Mouse (Mus musculus): ENCODE measurements around the gene Ppm1m.

DNA sequence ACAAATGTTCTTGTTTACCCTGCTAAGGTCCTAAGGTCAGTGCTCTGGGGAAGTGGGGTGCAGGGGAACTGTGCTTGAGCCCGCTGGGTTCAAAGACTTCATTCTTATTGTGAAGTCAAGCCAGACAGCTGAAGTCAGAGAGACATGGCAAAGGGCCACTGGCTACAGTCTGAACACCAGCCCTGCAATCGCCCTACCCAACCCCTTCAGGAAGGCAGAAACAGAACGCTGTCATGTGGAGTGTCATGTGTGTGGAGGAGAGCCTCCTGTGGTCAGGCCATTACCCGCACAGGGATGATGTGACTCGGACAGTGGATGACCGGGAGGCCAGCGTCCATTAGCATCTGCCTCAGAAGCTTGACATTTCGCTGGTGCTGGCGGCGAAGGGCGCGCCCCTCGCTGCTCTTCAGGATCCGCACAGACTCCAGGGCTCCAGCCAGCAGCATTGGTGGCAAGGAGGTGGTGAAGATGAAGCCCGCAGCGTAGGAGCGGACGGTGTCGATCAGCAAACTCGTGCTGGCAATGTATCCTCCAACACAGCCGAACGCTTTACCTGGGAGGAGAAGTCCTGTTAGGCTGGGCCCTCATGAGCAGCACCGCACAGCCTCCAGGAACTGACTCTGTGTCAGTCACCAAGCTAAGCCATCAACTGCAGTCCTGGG, 36.7 kb upstream of the Ppm1m start:
- no peak for TF ChIP-seq GATA1 (IDR thresholded peaks at IDR 0.05; ENCODE audit: low read length)
- no peak for TF ChIP-seq TAL1 (IDR thresholded peaks at IDR 0.05; ENCODE audit: low read length)
